Mouse (Mus musculus) thymus, adult 2 months (tissue): ENCODE measurements around the gene Zfp618.

Source experiments
- CTCF ChIP-seq: fragments of 200-500 bp; IDR thresholded peaks from 2 replicates; pipeline ENCODE4 v1.5.1; 2012; ENCODE audit warnings: mild to moderate bottlenecking, control low read depth, low read length, moderate library complexity, borderline replicate concordance; ENCODE audit not compliant: control insufficient read depth, poor library complexity, insufficient read depth; ENCODE audit errors: extremely low read depth
- POLR2A ChIP-seq: fragments of 200-500 bp; IDR thresholded peaks from 2 replicates; pipeline ENCODE4 v1.6.1; 2012; ENCODE audit warnings: mild to moderate bottlenecking, low read length, control low read depth, moderate library complexity; ENCODE audit not compliant: control insufficient read depth, poor library complexity, insufficient read depth; ENCODE audit errors: extremely low read depth

GRCm38 (mm10) chr4:63089484-63089883 lies 124.1 kb downstream of the Zfp618 start:
- TF ChIP-seq CTCF (no peak), POLR2A (no peak)
